Mouse (Mus musculus): ENCODE results near the gene Xndc1. TPM values are rescaled to one million over a fixed set of nuclear protein-coding genes. Genes with fewer than 3 reads are reported as not detected.

The Xndc1 gene
- polyA plus RNA-seq, 1 experiment from 2014 or later: 23.8 TPM

DNA sequence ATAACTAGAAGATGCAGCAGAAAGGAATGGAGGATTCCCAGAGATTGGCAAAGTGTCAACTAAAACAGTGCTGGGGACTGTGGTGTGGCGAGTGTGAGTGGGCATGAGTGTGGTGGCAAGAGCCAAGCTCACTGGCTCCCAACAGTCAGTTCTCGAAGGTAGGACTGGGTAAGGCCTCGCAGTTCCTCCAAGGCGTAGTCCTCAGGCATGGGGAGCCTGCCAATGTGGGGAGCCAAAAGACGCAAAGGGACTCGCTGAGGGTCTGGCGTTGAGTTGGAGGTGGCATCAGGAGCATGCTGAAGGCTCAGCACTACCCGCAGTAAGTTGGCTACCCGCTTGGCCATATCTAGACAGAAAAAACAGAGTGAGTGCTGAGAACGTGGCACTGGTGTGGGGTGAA is 55.0 kb downstream of the Xndc1 start:
- no peak overlapping the region for H3K9ac ChIP-seq (replicated peaks; ENCODE audit: low read length)
- H3K27ac ChIP-seq (replicated peaks; ENCODE audit: low read depth, low read length): no peak overlapping the region
- H3K4me3 ChIP-seq (ENCODE audit: low read depth, low read length): no peak overlapping the region
- no peak for DNase-seq (ENCODE audit: low spot score)
- no peaks in the 10 kb centered on the region for H3K9me3 ChIP-seq (replicated peaks; ENCODE audit: control insufficient read depth, low read length)
- H3K4me1 ChIP-seq (ENCODE audit: control insufficient read depth, insufficient read depth, low read length): no peaks in the 10 kb centered on the region
- no peaks in the 10 kb centered on the region for H3K27me3 ChIP-seq (ENCODE audit: control insufficient read depth, insufficient read depth, low read length)
- WGBS: 96% methylated on average over 10 of the region's 10 CpGs
- no peak for ATAC-seq (replicated peaks; ENCODE audit: insufficient number of reproducible peaks, low FRiP score, low TSS enrichment, low read depth)
- peaks cover 8% of the 10 kb centered on the region for H3K36me3 ChIP-seq (replicated peaks; ENCODE audit: control insufficient read depth, insufficient read depth, low read depth, low read length)
- H3K4me2 ChIP-seq (ENCODE audit: low read depth, low read length): no peak overlapping the region

DNA sequence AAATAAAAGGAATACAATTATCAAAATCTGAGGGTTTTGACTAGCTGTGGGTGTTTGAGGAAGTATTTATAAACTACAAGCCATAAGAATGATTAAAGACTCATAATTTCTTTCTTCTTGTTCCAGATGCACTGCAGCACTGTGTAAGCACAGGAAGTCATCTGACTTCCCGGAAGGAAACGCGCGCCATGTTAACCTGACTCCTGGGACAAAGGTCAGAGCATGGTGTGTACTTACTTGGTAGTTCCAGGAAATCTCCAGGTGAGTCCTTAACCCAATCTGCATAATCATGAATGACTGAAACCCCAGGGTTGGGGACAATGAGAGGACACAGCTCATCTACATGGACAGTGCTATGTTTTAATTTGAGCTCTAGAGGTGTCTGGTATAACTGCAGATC is 67.1 kb downstream of the Xndc1 start:
- Histone ChIP-seq H3K36me3 (replicated peaks; ENCODE audit: control insufficient read depth, insufficient read depth, low read depth, low read length) (peaks cover 18% of the 10 kb centered on the region), H3K4me3 (ENCODE audit: low read depth, low read length) (no peak overlapping the region), H3K4me2 (ENCODE audit: low read depth, low read length) (no peak overlapping the region), H3K27me3 (ENCODE audit: control insufficient read depth, insufficient read depth, low read length) (no peaks in the 10 kb centered on the region), H3K27ac (replicated peaks; ENCODE audit: low read depth, low read length) (no peak overlapping the region), H3K9ac (replicated peaks; ENCODE audit: low read length) (no peak overlapping the region), H3K9me3 (replicated peaks; ENCODE audit: control insufficient read depth, low read length) (no peaks in the 10 kb centered on the region), H3K4me1 (ENCODE audit: control insufficient read depth, insufficient read depth, low read length) (no peaks in the 10 kb centered on the region)
- DNase-seq (ENCODE audit: low spot score) (no peak), ATAC-seq (replicated peaks; ENCODE audit: insufficient number of reproducible peaks, low FRiP score, low TSS enrichment, low read depth) (no peak)
- WGBS: 93% methylated on average over 4 of the region's 4 CpGs

Other genes with a start within 250 kb of the Xndc1 start
- gene Phox2a, start 247.2 kb upstream of the Xndc1 start, polyA plus RNA-seq (2014; fragmentation: Nextera tagmentation; extraction: Ambion mirVana): 0.34 and 0.57 TPM in 2 replicates
- 30.5 and 34.4 TPM in 2 replicates for gene Inppl1, start 227.3 kb upstream of the Xndc1 start, polyA plus RNA-seq (2014; fragmentation: Nextera tagmentation; extraction: Ambion mirVana)
- 0.50 TPM in 1 of 2 replicates, not detected in the other for gene Folr2, start 208.3 kb upstream of the Xndc1 start, polyA plus RNA-seq (2014; fragmentation: Nextera tagmentation; extraction: Ambion mirVana)
- 85.6 and 92.7 TPM in 2 replicates for gene Anapc15, start 201.8 kb upstream of the Xndc1 start, polyA plus RNA-seq (2014; fragmentation: Nextera tagmentation; extraction: Ambion mirVana)
- 0.91 and 4.9 TPM in 2 replicates for gene Folr1, start 194.7 kb upstream of the Xndc1 start, polyA plus RNA-seq (2014; fragmentation: Nextera tagmentation; extraction: Ambion mirVana)
- gene Lamtor1, start 159.6 kb upstream of the Xndc1 start, polyA plus RNA-seq (2014; fragmentation: Nextera tagmentation; extraction: Ambion mirVana): 127 and 149 TPM in 2 replicates
- 0.26 and 0.27 TPM in 2 replicates for gene Tomt, start 159.2 kb upstream of the Xndc1 start, polyA plus RNA-seq (2014; fragmentation: Nextera tagmentation; extraction: Ambion mirVana)
- 11.0 and 12.1 TPM in 2 replicates for gene Lrrc51, start 131.6 kb upstream of the Xndc1 start, polyA plus RNA-seq (2014; fragmentation: Nextera tagmentation; extraction: Ambion mirVana)
- 107 and 110 TPM in 2 replicates for gene Numa1, start 131.4 kb upstream of the Xndc1 start, polyA plus RNA-seq (2014; fragmentation: Nextera tagmentation; extraction: Ambion mirVana)
- 1.6 TPM in 2 replicates for gene Il18bp, start 46.8 kb upstream of the Xndc1 start, polyA plus RNA-seq (2014; fragmentation: Nextera tagmentation; extraction: Ambion mirVana)
- 26.9 and 28.9 TPM in 2 replicates for gene Rnf121, start within 50 bp of the Xndc1 start, polyA plus RNA-seq (2014; fragmentation: Nextera tagmentation; extraction: Ambion mirVana)
- 1.4 and 1.9 TPM in 2 replicates for gene Xntrpc, start 202 bp downstream of the Xndc1 start, polyA plus RNA-seq (2014; fragmentation: Nextera tagmentation; extraction: Ambion mirVana)
- gene Trpc2, start 17.6 kb downstream of the Xndc1 start, polyA plus RNA-seq (2014; fragmentation: Nextera tagmentation; extraction: Ambion mirVana): not detected in 2 replicates
- 0.96 and 1.1 TPM in 2 replicates for gene Art1, start 36.2 kb downstream of the Xndc1 start, polyA plus RNA-seq (2014; fragmentation: Nextera tagmentation; extraction: Ambion mirVana)
- gene Art5, start 44.0 kb downstream of the Xndc1 start, polyA plus RNA-seq (2014; fragmentation: Nextera tagmentation; extraction: Ambion mirVana): 1.7 and 1.9 TPM in 2 replicates
- gene Chrna10, start 51.3 kb downstream of the Xndc1 start, polyA plus RNA-seq (2014; fragmentation: Nextera tagmentation; extraction: Ambion mirVana): not detected in 2 replicates
- 47.9 and 49.0 TPM in 2 replicates for gene Nup98, start 144.7 kb downstream of the Xndc1 start, polyA plus RNA-seq (2014; fragmentation: Nextera tagmentation; extraction: Ambion mirVana)
- gene Pgap2, start 144.7 kb downstream of the Xndc1 start, polyA plus RNA-seq (2014; fragmentation: Nextera tagmentation; extraction: Ambion mirVana): 70.1 and 73.5 TPM in 2 replicates
- gene Rhog, start 190.5 kb downstream of the Xndc1 start, polyA plus RNA-seq (2014; fragmentation: Nextera tagmentation; extraction: Ambion mirVana): 48.6 and 51.0 TPM in 2 replicates
- 10.6 and 11.1 TPM in 2 replicates for gene Stim1, start 202.3 kb downstream of the Xndc1 start, polyA plus RNA-seq (2014; fragmentation: Nextera tagmentation; extraction: Ambion mirVana)

Data from embryonic facial prominence, embryonic 11.5 days (tissue).